Mouse (Mus musculus) mammary gland, adult 2 months (tissue): ENCODE results near the gene Eif2s2. TPM values are rescaled to one million over a fixed set of nuclear protein-coding genes. Genes with fewer than 3 reads are reported as not detected.

ENCODE experiments used
- polyA plus RNA-seq: library from polyadenylated mRNA; depleted of rRNA; stranded (reverse); fragments of >200 nt; gene quantifications from 2 replicates; pipeline ENCODE4 v1.2.3, GENCODE M21; 2012; ENCODE audit warnings: low replicate concordance; rRNA removed

The Eif2s2 gene
- 4.4 and 15.5 TPM in 2 replicates for polyA plus RNA-seq

GRCm38 (mm10) chr2:154892201-154893044 is at the start of gene Eif2s2:
Gene Eif2s2 (minus strand): TSS chr2:154892935.

Other genes with a start within 250 kb of the Eif2s2 start
- 63.7 and 64.4 TPM in 2 replicates for gene Chmp4b, start 241.2 kb downstream of the Eif2s2 start, polyA plus RNA-seq
- not detected in 2 replicates for gene Gm14214, start 122.9 kb downstream of the Eif2s2 start, polyA plus RNA-seq
- 137 and 220 TPM in 2 replicates for gene Raly, start 101.8 kb downstream of the Eif2s2 start, polyA plus RNA-seq
- 0.60 TPM in 1 of 2 replicates, not detected in the other for gene a, start 101.5 kb downstream of the Eif2s2 start, polyA plus RNA-seq
- gene Gm14226, start 125.3 kb upstream of the Eif2s2 start, polyA plus RNA-seq, result not detected in 2 replicates
- 38.4 and 40.2 TPM in 2 replicates for gene Ahcy, start 181.6 kb upstream of the Eif2s2 start, polyA plus RNA-seq
- gene Itch, start 240.6 kb upstream of the Eif2s2 start, polyA plus RNA-seq, result 4.6 and 8.3 TPM in 2 replicates